Mouse (Mus musculus): ENCODE measurements around the gene Spsb1. TPM values are rescaled to one million over a fixed set of nuclear protein-coding genes. Genes with fewer than 3 reads are reported as not detected.
A peak's percentile ranks its signal among the peaks of the same experiment; 100 is the strongest.

The Spsb1 gene
- polyA plus RNA-seq, 1 experiment from 2014 or later, result 5.1 TPM

- H3K4me1 ChIP-seq (ENCODE audit: control insufficient read depth, insufficient read depth, low read length), result no peaks in the 10 kb centered on the region
- 63% methylated on average over 5 of the region's 5 CpGs for WGBS
- ATAC-seq, result no peak
These were observed 17.9 kb downstream of the Spsb1 start for GRCm38 (mm10) chr4:149936921-149937320.

GRCm38 (mm10) chr4:149935470-149935869, 19.4 kb downstream of the Spsb1 start:
- no peak overlapping the region for H3K4me3 ChIP-seq (ENCODE audit: low read depth, low read length)
- H3K9ac ChIP-seq (ENCODE audit: low read depth, low read length), result no peak overlapping the region
- H3K27me3 ChIP-seq (ENCODE audit: control insufficient read depth, insufficient read depth, low read depth, low read length), result no peaks in the 10 kb centered on the region
- no peak for ATAC-seq
- H3K9me3 ChIP-seq (replicated peaks; ENCODE audit: control insufficient read depth, low read length, poor library complexity, severe bottlenecking), result no peaks in the 10 kb centered on the region
- no peaks in the 10 kb centered on the region for H3K4me1 ChIP-seq (ENCODE audit: control insufficient read depth, insufficient read depth, low read length)
- WGBS, result 84% methylated on average over 6 of the region's 6 CpGs
- H3K4me2 ChIP-seq (ENCODE audit: low read length), result no peak overlapping the region
- no peak overlapping the region for H3K27ac ChIP-seq (ENCODE audit: low read length)
- no peaks in the 10 kb centered on the region for H3K36me3 ChIP-seq (ENCODE audit: control insufficient read depth, insufficient read depth, low read length)

More at GRCm38 (mm10) chr4:149936921-149937320, 17.9 kb downstream of the Spsb1 start:
- H3K36me3 ChIP-seq (ENCODE audit: control insufficient read depth, insufficient read depth, low read length), result no peaks in the 10 kb centered on the region
- H3K27me3 ChIP-seq (ENCODE audit: control insufficient read depth, insufficient read depth, low read depth, low read length), result no peaks in the 10 kb centered on the region
- no peaks in the 10 kb centered on the region for H3K9me3 ChIP-seq (replicated peaks; ENCODE audit: control insufficient read depth, low read length, poor library complexity, severe bottlenecking)
- H3K4me3 ChIP-seq (ENCODE audit: low read depth, low read length), result no peak overlapping the region
- H3K9ac ChIP-seq (ENCODE audit: low read depth, low read length), result no peak overlapping the region
- no peak overlapping the region; the same call in 1 of the 2 replicates for H3K27ac ChIP-seq (ENCODE audit: low read length)
- no peak overlapping the region for H3K4me2 ChIP-seq (ENCODE audit: low read length)

- H3K9ac ChIP-seq (ENCODE audit: low read depth, low read length), result no peak overlapping the region
- no peak for ATAC-seq
- H3K36me3 ChIP-seq (ENCODE audit: control insufficient read depth, insufficient read depth, low read length), result no peaks in the 10 kb centered on the region
- H3K9me3 ChIP-seq (replicated peaks; ENCODE audit: control insufficient read depth, low read length, poor library complexity, severe bottlenecking), result no peaks in the 10 kb centered on the region
- H3K4me2 ChIP-seq (ENCODE audit: low read length), result no peak overlapping the region
- no peaks in the 10 kb centered on the region for H3K27me3 ChIP-seq (ENCODE audit: control insufficient read depth, insufficient read depth, low read depth, low read length)
- H3K4me1 ChIP-seq (ENCODE audit: control insufficient read depth, insufficient read depth, low read length), result no peaks in the 10 kb centered on the region
- H3K27ac ChIP-seq (ENCODE audit: low read length), result no peak overlapping the region
- 89% methylated on average over 16 of the region's 16 CpGs for WGBS
- no peak overlapping the region for H3K4me3 ChIP-seq (ENCODE audit: low read depth, low read length)
These were observed 21.2 kb downstream of the Spsb1 start for GRCm38 (mm10) chr4:149933519-149934245.

- ATAC-seq, result no peak
- Histone ChIP-seq H3K36me3 (ENCODE audit: control insufficient read depth, insufficient read depth, low read length) (no peaks in the 10 kb centered on the region), H3K4me3 (ENCODE audit: low read depth, low read length) (no peak overlapping the region), H3K9me3 (replicated peaks; ENCODE audit: control insufficient read depth, low read length, poor library complexity, severe bottlenecking) (no peaks in the 10 kb centered on the region), H3K27ac (ENCODE audit: low read length) (no peak overlapping the region), H3K4me1 (ENCODE audit: control insufficient read depth, insufficient read depth, low read length) (no peaks in the 10 kb centered on the region), H3K4me2 (ENCODE audit: low read length) (no peak overlapping the region), H3K9ac (ENCODE audit: low read depth, low read length) (no peak overlapping the region), H3K27me3 (ENCODE audit: control insufficient read depth, insufficient read depth, low read depth, low read length) (no peaks in the 10 kb centered on the region)
- WGBS, result 93% methylated on average over 7 of the region's 7 CpGs
These were observed 21.8 kb downstream of the Spsb1 start for GRCm38 (mm10) chr4:149933025-149933424.

GRCm38 (mm10) chr4:149932108-149932815, 22.6 kb downstream of the Spsb1 start:
- H3K9ac ChIP-seq (ENCODE audit: low read depth, low read length), result no peak overlapping the region
- H3K4me3 ChIP-seq (ENCODE audit: low read depth, low read length), result no peak overlapping the region
- ATAC-seq, result no peak
- H3K36me3 ChIP-seq (ENCODE audit: control insufficient read depth, insufficient read depth, low read length), result no peaks in the 10 kb centered on the region
- WGBS, result 87% methylated on average over 9 of the region's 9 CpGs
- H3K9me3 ChIP-seq (replicated peaks; ENCODE audit: control insufficient read depth, low read length, poor library complexity, severe bottlenecking), result no peaks in the 10 kb centered on the region
- no peaks in the 10 kb centered on the region for H3K27me3 ChIP-seq (ENCODE audit: control insufficient read depth, insufficient read depth, low read depth, low read length)
- no peaks in the 10 kb centered on the region for H3K4me1 ChIP-seq (ENCODE audit: control insufficient read depth, insufficient read depth, low read length)
- no peak overlapping the region for H3K4me2 ChIP-seq (ENCODE audit: low read length)
- H3K27ac ChIP-seq (ENCODE audit: low read length), result no peak overlapping the region

- H3K27me3 ChIP-seq (ENCODE audit: control insufficient read depth, insufficient read depth, low read depth, low read length), result no peaks in the 10 kb centered on the region
- no peak overlapping the region for H3K9ac ChIP-seq (ENCODE audit: low read depth, low read length)
- no peaks in the 10 kb centered on the region for H3K9me3 ChIP-seq (replicated peaks; ENCODE audit: control insufficient read depth, low read length, poor library complexity, severe bottlenecking)
- 69% methylated on average over 3 of the region's 3 CpGs for WGBS
- no peak overlapping the region for H3K27ac ChIP-seq (ENCODE audit: low read length)
- no peaks in the 10 kb centered on the region for H3K36me3 ChIP-seq (ENCODE audit: control insufficient read depth, insufficient read depth, low read length)
- ATAC-seq, result no peak
- no peak overlapping the region for H3K4me3 ChIP-seq (ENCODE audit: low read depth, low read length)
- H3K4me2 ChIP-seq (ENCODE audit: low read length), result no peak overlapping the region
- no peaks in the 10 kb centered on the region for H3K4me1 ChIP-seq (ENCODE audit: control insufficient read depth, insufficient read depth, low read length)
These were observed 24.1 kb downstream of the Spsb1 start for GRCm38 (mm10) chr4:149930755-149931154.

GRCm38 (mm10) chr4:149923014-149923413, 31.8 kb downstream of the Spsb1 start:
- Histone ChIP-seq H3K4me1 (ENCODE audit: control insufficient read depth, insufficient read depth, low read length) (0 out of 2 replicates have a peak, but pooled peaks cover 2% of the 10 kb centered on the region), H3K4me2 (ENCODE audit: low read length) (no peak overlapping the region), H3K27ac (ENCODE audit: low read length) (no peak overlapping the region), H3K36me3 (ENCODE audit: control insufficient read depth, insufficient read depth, low read length) (no peaks in the 10 kb centered on the region), H3K27me3 (ENCODE audit: control insufficient read depth, insufficient read depth, low read depth, low read length) (no peaks in the 10 kb centered on the region), H3K9ac (ENCODE audit: low read depth, low read length) (no peak overlapping the region), H3K4me3 (ENCODE audit: low read depth, low read length) (no peak overlapping the region), H3K9me3 (replicated peaks; ENCODE audit: control insufficient read depth, low read length, poor library complexity, severe bottlenecking) (no peaks in the 10 kb centered on the region)
- 78% methylated on average over 4 of the region's 5 CpGs for WGBS
- no peak for ATAC-seq

- 26% methylated on average over 14 of the region's 14 CpGs for WGBS
- Histone ChIP-seq H3K9ac (ENCODE audit: low read depth, low read length) (no peak overlapping the region), H3K4me1 (ENCODE audit: control insufficient read depth, insufficient read depth, low read length) (0 out of 2 replicates have a peak, but pooled peaks cover 2% of the 10 kb centered on the region), H3K4me3 (ENCODE audit: low read depth, low read length) (no peak overlapping the region), H3K27ac (ENCODE audit: low read length) (peak overlapping the region; percentile 60), H3K27me3 (ENCODE audit: control insufficient read depth, insufficient read depth, low read depth, low read length) (no peaks in the 10 kb centered on the region), H3K9me3 (replicated peaks; ENCODE audit: control insufficient read depth, low read length, poor library complexity, severe bottlenecking) (no peaks in the 10 kb centered on the region), H3K36me3 (ENCODE audit: control insufficient read depth, insufficient read depth, low read length) (no peaks in the 10 kb centered on the region), H3K4me2 (ENCODE audit: low read length) (no peak overlapping the region)
- ATAC-seq, result 0 out of 2 replicates have a peak, but pooled peaks have one; percentile 51
These were observed 32.6 kb downstream of the Spsb1 start for GRCm38 (mm10) chr4:149922121-149922718.

DNA sequence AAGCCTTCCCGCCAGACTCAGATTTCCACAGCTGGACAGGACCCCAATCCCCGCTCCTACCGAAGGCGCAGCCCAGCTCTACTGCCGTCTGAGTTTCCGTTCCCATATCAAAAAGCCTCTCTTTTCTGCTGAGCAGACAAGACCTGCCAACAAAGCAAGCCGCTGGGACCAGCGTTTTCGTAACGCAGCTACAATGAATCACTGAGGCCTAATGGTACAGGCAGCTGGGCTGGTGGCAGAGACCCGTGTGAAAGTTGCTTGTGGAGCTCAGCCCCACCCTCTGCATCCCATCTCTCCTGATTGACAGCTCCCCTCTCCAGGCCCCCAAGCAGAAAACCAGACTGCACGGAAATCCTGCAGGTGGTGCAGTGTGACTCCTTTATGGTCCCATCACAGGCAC, 34.0 kb downstream of the Spsb1 start:
- Histone ChIP-seq H3K27ac (ENCODE audit: low read length) (no peak overlapping the region), H3K4me1 (ENCODE audit: control insufficient read depth, insufficient read depth, low read length) (0 out of 2 replicates have a peak, but pooled peaks cover 2% of the 10 kb centered on the region), H3K9ac (ENCODE audit: low read depth, low read length) (no peak overlapping the region), H3K4me3 (ENCODE audit: low read depth, low read length) (no peak overlapping the region), H3K27me3 (ENCODE audit: control insufficient read depth, insufficient read depth, low read depth, low read length) (no peaks in the 10 kb centered on the region), H3K4me2 (ENCODE audit: low read length) (no peak overlapping the region), H3K36me3 (ENCODE audit: control insufficient read depth, insufficient read depth, low read length) (no peaks in the 10 kb centered on the region), H3K9me3 (replicated peaks; ENCODE audit: control insufficient read depth, low read length, poor library complexity, severe bottlenecking) (no peaks in the 10 kb centered on the region)
- WGBS, result 43% methylated on average over 12 of the region's 12 CpGs
- ATAC-seq, result no peak

Data from midbrain, embryonic 16.5 days (tissue).